Mouse (Mus musculus) G1E (cell line): ENCODE results near the gene Mrvi1.

Experiments used
- CTCF ChIP-seq: IDR thresholded peaks from 2 replicates; pipeline ENCODE4 v1.5.1; 2012; ENCODE audit warnings: low read depth, low read length, inconsistent platforms, mixed read lengths
- GATA1 ChIP-seq: IDR thresholded peaks from 2 replicates; pipeline ENCODE4 v1.6.1; 2012; ENCODE audit warnings: borderline replicate concordance, low read length, inconsistent platforms, mixed read lengths
- TAL1 ChIP-seq: conservative IDR thresholded peaks from 2 replicates; pipeline ENCODE4 v1.6.1; 2012; ENCODE audit warnings: low read depth, low read length, inconsistent platforms, mixed read lengths

DNA sequence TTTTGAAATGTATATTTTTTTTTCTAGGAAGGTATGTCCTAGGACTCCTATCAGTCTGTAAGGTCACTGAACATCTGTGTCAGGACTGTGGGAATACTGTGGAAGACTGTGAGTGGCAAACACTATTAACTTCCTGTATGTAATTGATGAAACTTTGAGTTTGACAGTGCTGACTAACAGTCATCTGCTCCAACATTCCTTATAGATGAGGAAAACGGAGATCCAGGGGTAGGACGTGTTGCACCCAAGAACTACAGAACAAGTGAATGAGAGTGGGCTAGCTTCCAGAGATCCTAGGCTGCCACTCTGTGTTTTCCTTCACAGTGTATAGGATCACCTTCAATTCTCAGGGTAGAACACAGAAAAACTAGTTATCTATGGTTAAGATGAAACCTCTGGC lies 134.9 kb downstream of the Mrvi1 start:
- no peak for TF ChIP-seq CTCF
- no peak for TF ChIP-seq GATA1
- no peak for TF ChIP-seq TAL1
